Mouse (Mus musculus) heart, embryonic 11.5 days (tissue): ENCODE data around the gene Eci3. TPM values are rescaled to one million over a fixed set of nuclear protein-coding genes. Genes with fewer than 3 reads are reported as not detected.
A peak's percentile ranks its signal among the peaks of the same experiment; 100 is the strongest.
"Not testable (repeated sequence)": the region's sequence is repeated elsewhere in the genome, so short reads cannot be mapped to it uniquely, and the experiment has no call there.

ENCODE experiments used
- ATAC-seq: fragments of 200-750 bp; cut with Nextera tagmentation; replicated peaks from 2 replicates; pipeline ENCODE4 v1.8.0; 2017; ENCODE audit warnings: moderate library complexity; ENCODE audit not compliant: insufficient number of reproducible peaks, low FRiP score, low TSS enrichment
- H3K27ac ChIP-seq: fragments of 300-500 bp; sonication (generic); 2 replicates; pipeline ENCODE4 v1.5.1; 2014; ENCODE audit warnings: mild to moderate bottlenecking, low read depth, low read length
- H3K27me3 ChIP-seq: fragments of 300-500 bp; sonication (generic); 2 replicates; pipeline ENCODE4 v1.6.1; 2014; ENCODE audit warnings: mild to moderate bottlenecking, low read length, mixed read lengths; ENCODE audit not compliant: control insufficient read depth, insufficient read depth
- H3K36me3 ChIP-seq: fragments of 300-500 bp; sonication (generic); 2 replicates; pipeline ENCODE4 v1.6.1; 2014; ENCODE audit warnings: mild to moderate bottlenecking, low read length, moderate library complexity, mixed read lengths; ENCODE audit not compliant: control insufficient read depth, insufficient read depth
- H3K4me1 ChIP-seq: fragments of 300-500 bp; sonication (generic); 2 replicates; pipeline ENCODE4 v1.6.1; 2014; ENCODE audit warnings: low read length; ENCODE audit not compliant: control insufficient read depth, insufficient read depth
- H3K4me2 ChIP-seq: fragments of 300-500 bp; sonication (generic); 2 replicates; pipeline ENCODE4 v1.6.1; 2014; ENCODE audit warnings: mild to moderate bottlenecking, moderate library complexity
- H3K4me3 ChIP-seq: fragments of 300-500 bp; sonication (generic); 2 replicates; pipeline ENCODE4 v1.5.1; 2014; ENCODE audit warnings: low read depth, low read length
- H3K9ac ChIP-seq: fragments of 300-500 bp; sonication (generic); 2 replicates; pipeline ENCODE4 v1.6.1; 2014; ENCODE audit warnings: mild to moderate bottlenecking, low read depth, low read length, moderate library complexity
- H3K9me3 ChIP-seq: fragments of 300-500 bp; sonication (generic); replicated peaks from 2 replicates; pipeline ENCODE4 v1.6.1; 2016; ENCODE audit warnings: low read length; ENCODE audit not compliant: control insufficient read depth
- WGBS: fragments of 180-500 bp; shearing (Covaris S2); extraction: QIAGEN DNeasy Blood & Tissue Kit; methylation state at CpG from one replicate; pipeline ENCODE4 v1.1.7; 2014; ENCODE audit not compliant: insufficient replicate concordance; 5-methylcytosine and 5-hydroxymethylcytosine counted together
- polyA plus RNA-seq: library from polyadenylated mRNA; unstranded; fragments of >200 nt; fragmentation: Nextera tagmentation; extraction: Ambion mirVana; gene quantifications from 2 replicates; pipeline ENCODE4 v1.2.1, GENCODE M21; 2014

Gene Eci3
- 0.39 and 0.51 TPM in 2 replicates for polyA plus RNA-seq

DNA sequence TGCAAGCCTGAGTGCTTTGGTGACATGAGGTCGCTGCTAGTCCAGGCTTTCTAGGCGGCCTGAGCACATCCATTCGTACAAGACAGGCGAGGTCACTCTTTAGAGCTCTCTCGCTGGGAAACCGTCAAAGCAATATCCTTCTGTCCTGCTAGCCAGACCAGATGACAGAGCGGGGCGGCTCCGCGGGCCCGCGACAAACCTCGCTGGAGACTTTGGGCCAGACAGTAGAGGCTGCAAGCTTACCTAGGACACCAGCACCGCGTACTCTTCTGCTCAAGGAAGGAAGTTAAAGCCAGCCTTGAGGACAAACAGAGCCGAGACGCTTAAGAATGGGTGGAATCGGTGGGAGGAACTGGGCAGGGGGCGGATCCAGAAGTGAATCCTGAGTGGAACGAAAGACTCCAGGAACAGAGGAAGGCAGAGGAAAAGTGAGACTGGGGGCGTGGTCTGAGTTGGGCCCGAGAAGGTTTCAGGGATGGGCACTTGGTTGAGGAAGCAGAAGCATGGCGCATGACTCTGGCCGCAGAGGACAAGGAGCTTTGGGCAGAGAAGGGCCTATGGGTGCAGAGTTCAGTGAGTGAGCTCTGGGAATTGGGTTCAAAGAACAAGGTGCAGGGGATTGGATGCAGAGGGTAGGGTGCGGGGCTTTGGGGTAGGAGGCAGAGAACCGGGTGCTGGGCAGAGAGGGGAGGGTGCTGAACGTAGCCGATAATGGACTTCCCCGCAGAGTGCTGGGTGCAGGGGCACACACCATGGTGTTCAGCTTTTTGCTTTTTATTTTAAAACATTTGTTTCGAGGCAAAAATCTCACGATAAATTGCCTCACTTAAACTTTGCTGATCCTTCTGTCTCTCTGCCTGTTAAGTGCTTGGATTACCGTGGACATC, at the start of gene Eci3:
Eci3 (minus strand) TSS at position 300 of the 887 bp plus-strand sequence.
- ATAC-seq, result no peak; the same call in 1 of the 2 replicates

DNA sequence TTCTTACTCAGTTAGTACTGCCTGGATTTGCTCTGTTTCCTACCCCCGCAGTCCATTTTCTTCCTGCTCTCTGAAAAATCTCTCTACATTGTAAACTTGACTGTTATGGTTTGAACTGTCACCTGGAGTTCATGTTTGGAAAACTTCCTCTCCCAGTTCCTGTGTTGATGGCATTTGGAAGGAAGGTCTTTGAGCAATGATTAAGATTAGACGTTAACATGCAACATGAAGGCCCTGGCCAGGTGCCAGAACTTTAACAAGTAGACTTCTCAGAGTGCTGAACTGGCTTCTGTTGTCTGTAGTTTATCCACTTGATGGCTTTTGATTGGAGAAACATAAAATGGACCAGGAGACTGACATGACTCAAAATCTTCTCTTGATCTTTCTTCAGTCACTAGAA, 32.3 kb upstream of the Eci3 start:
- no peaks in the 10 kb centered on the region for H3K9me3 ChIP-seq
- H3K4me2 ChIP-seq, result no peak overlapping the region
- H3K27me3 ChIP-seq, result no peaks in the 10 kb centered on the region
- H3K27ac ChIP-seq, result no peak overlapping the region
- 72% methylated on average over 2 of the region's 2 CpGs for WGBS
- H3K9ac ChIP-seq, result no peak overlapping the region
- H3K36me3 ChIP-seq, result no peaks in the 10 kb centered on the region
- H3K4me3 ChIP-seq, result no peak overlapping the region
- peaks cover 6% of the 10 kb centered on the region for H3K4me1 ChIP-seq
- ATAC-seq, result no peak

More for the DNA sequence above, at the start of gene Eci3:
- H3K4me2 ChIP-seq, result peak within 1 kb of the TSS; percentile 91
- H3K9ac ChIP-seq, result peak within 1 kb of the TSS; percentile 58; the same call in 1 of the 2 replicates
- H3K4me3 ChIP-seq, result peak within 1 kb of the TSS; percentile 54
- no peaks in the 10 kb centered on the region for H3K9me3 ChIP-seq
- 0 out of 2 replicates have a peak, but pooled peaks cover 3% of the 10 kb centered on the region for H3K4me1 ChIP-seq
- no peak within 1 kb of the TSS for H3K27ac ChIP-seq
- 2% methylated on average over 32 of the region's 32 CpGs for WGBS
- no peaks in the 10 kb centered on the region for H3K36me3 ChIP-seq
- peaks cover 15% of the 10 kb centered on the region for H3K27me3 ChIP-seq

DNA sequence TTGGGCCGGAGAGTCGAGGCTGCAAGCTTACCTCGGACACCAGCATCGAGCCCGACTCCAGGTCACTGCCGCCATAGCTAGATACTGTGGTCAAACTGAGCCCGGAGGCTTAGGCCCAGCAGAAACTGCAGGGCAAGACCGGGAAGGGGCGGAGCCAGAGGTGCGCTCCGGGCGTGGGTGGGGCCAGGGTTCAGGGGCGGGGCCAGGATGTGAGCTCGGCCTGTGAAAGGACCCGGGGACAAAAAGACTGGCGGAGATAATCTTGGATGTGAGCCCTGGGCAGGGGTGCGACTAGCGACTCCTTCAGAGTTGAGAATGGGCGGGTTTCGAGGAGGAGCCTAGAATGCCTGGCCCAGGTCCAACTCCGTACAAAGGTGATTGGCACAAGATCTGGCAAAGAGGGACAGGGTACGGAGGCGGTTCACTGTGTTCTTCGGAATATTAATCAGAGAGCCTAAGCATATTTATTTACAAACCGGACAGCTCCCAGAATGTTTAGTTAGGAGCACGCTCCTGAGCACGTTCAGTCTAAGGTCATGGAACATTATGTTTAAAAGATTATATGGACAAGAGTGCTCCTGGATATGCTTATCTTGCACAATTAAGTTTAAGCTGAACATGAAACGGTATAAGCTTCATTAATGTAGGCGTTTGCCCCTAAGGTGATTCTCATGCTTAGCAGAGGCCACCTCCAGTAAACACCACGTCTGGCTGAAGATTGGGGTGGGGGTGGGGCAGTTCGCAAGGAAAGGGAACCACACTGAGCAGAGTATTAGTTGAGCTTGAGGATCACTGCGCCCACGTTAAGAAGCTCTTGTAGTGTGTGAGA, 30.6 kb upstream of the Eci3 start:
- no peaks in the 10 kb centered on the region for H3K9me3 ChIP-seq
- peaks cover 6% of the 10 kb centered on the region for H3K4me1 ChIP-seq
- no peaks in the 10 kb centered on the region for H3K27me3 ChIP-seq
- H3K27ac ChIP-seq, result peak overlapping the region; percentile 88
- peak overlapping the region; percentile 72 for H3K4me3 ChIP-seq
- WGBS, result 2% methylated on average over 33 of the region's 33 CpGs
- peak overlapping the region; percentile 89 for H3K9ac ChIP-seq
- ATAC-seq, result peak; percentile 97
- 0 out of 2 replicates have a peak, but pooled peaks cover 3% of the 10 kb centered on the region for H3K36me3 ChIP-seq
- peak overlapping the region; percentile 74 for H3K4me2 ChIP-seq

DNA sequence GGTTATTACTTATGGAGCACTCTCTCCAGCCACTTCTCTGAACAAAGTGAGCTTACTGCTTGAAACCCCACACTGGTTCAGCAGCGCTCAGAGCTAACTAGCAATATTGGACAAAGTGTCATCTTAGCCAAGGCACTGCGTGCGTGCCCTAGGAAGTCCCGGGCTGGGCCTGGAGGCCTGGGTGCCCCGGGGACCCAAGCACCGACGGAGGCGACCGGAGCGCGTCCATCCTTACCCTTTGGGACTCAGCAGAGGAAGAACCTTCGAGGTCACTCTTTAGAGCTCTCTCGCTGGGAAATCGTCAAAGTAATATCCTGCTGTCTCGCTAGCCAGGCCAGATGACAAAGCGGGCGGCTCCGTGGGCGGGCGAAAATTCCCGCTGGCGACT, 30.0 kb upstream of the Eci3 start:
- peak overlapping the region; percentile 88 for H3K27ac ChIP-seq
- 2% methylated on average over 22 of the region's 22 CpGs for WGBS
- H3K4me1 ChIP-seq, result peaks cover 6% of the 10 kb centered on the region
- peak overlapping the region; percentile 74 for H3K4me2 ChIP-seq
- H3K36me3 ChIP-seq, result peaks cover 6% of the 10 kb centered on the region
- no peaks in the 10 kb centered on the region for H3K27me3 ChIP-seq
- no peaks in the 10 kb centered on the region for H3K9me3 ChIP-seq
- peak; percentile 53 for ATAC-seq
- peak overlapping the region; percentile 72 for H3K4me3 ChIP-seq
- H3K9ac ChIP-seq, result peak overlapping the region; percentile 89

DNA sequence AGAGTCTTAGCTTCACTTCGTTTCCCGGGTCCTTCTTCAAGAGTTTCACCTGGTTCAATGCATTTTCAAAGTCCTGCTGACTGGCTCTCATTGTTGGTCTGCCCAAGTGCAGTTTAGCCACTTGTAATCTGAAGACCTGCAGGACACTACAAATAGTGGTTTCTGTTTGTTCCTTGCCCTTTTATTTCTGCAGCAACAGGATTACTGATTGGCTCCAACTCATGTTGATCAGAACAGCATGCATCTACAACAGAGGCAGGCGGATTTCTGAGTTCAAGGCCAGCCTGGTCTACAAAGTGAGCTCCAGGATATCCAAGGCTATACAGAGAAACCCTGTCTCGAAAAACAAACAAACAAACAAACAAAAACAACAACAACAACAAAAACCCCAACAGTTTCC, 29.5 kb upstream of the Eci3 start:
- H3K9ac ChIP-seq, result peak overlapping the region; percentile 89
- ATAC-seq, result no peak
- H3K36me3 ChIP-seq, result peaks cover 9% of the 10 kb centered on the region
- WGBS, result 78% methylated on average over 4 of the region's 4 CpGs
- H3K9me3 ChIP-seq, result no peaks in the 10 kb centered on the region
- H3K4me2 ChIP-seq, result peak overlapping the region; percentile 74
- H3K4me3 ChIP-seq, result peak overlapping the region; percentile 72
- no peaks in the 10 kb centered on the region for H3K27me3 ChIP-seq
- H3K4me1 ChIP-seq, result peaks cover 6% of the 10 kb centered on the region
- peak overlapping the region; percentile 88; the same call in 1 of the 2 replicates for H3K27ac ChIP-seq

DNA sequence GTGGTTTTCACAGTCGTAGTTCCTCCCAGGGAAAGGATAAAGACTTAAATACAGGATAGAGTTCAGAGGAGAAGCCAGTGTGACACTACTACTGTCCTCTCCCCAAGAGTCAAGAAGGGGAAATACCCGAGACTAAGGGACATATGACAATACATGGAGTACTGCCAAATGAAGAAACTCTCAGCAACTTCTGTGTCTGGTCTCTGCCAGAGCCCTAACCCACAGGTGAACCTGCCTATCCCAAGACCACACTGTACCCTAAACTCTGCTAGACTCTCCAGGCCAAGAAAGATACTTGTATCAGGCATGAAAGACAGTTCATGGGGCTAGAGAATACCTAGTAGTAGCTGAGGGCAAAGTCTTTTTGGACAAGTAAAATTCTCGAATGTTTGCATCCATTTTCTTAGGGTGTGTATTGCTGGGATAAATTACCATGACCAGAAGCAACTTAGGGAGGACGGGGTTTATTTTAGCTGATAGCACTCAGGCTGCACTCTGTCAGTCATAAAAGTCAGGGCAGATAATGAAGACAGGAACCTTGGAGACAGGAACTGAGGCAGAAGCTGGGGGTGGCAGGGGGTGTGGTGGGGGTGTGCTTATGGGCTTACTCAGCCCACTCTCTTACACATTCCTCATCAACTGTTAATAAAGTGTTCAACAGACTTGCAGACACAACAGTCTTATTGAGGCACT, 28.1 kb upstream of the Eci3 start:
- Histone ChIP-seq H3K36me3 (peaks cover 12% of the 10 kb centered on the region), H3K9me3 (no peaks in the 10 kb centered on the region), H3K4me2 (no peak overlapping the region; the same call in 1 of the 2 replicates), H3K4me3 (no peak overlapping the region), H3K4me1 (peaks cover 6% of the 10 kb centered on the region), H3K9ac (no peak overlapping the region), H3K27me3 (no peaks in the 10 kb centered on the region), H3K27ac (no peak overlapping the region)
- WGBS, result 66% methylated on average over 4 of the region's 4 CpGs
- no peak for ATAC-seq

DNA sequence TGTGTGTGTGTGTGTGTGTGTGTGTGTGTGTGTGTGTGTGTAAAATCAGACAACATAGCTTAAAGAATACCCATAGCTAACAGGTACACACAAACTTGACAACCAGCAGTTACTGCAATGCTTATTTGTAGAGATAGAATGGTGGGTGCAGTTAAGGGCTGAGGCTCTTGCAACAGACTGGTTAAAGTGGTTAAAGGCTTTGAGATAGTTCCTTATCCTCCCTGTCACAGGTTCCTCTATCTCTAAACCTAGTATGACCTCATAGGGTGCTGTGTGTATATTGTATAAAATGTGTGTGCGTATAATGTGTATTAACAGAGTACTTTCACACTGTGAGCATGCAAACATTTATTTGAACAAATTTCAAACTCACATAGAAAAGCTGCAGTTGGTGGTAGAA, 19.9 kb upstream of the Eci3 start:
- ATAC-seq, result not testable (repeated sequence)

DNA sequence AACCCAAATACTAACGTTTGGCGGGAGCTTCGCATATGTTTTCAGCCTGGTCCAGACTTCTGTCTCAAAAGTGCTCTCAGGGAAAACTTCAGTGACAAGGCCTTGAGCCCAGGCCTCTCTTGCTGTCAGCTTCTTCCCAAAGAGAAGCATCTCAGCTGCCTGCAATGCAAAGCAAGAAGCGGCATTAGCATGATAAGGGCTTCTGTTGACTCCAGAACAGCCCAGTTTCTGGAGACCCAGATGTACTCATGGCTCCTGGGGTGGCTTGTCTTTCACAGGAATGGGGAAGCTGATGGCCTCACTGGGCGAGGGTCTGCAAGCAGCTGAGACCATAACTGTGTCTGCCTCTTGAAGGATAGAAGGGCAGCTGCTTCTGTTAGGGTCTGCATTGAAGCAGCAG, 15.0 kb upstream of the Eci3 start:
- H3K4me1 ChIP-seq, H3K9ac ChIP-seq, H3K27me3 ChIP-seq, H3K27ac ChIP-seq, H3K9me3 ChIP-seq, H3K4me3 ChIP-seq, H3K4me2 ChIP-seq, ATAC-seq: not testable (repeated sequence)
- H3K36me3 ChIP-seq, result peaks cover 13% of the 10 kb centered on the region
- 75% methylated on average over 5 of the region's 5 CpGs for WGBS

More for the DNA sequence above, 19.9 kb upstream of the Eci3 start:
- H3K27ac ChIP-seq, H3K9ac ChIP-seq, H3K9me3 ChIP-seq, H3K4me1 ChIP-seq, H3K4me3 ChIP-seq, H3K4me2 ChIP-seq, H3K27me3 ChIP-seq: not testable (repeated sequence)
- WGBS, result 96% methylated on average over 1 of the region's 1 CpGs
- H3K36me3 ChIP-seq, result peaks cover 24% of the 10 kb centered on the region
